Mouse (Mus musculus): ENCODE results near the gene Borcs6. TPM values are rescaled to one million over a fixed set of nuclear protein-coding genes. Genes with fewer than 3 reads are reported as not detected.
A peak's percentile ranks its signal among the peaks of the same experiment; 100 is the strongest.

The Borcs6 gene
- polyA plus RNA-seq, 1 experiment: not detected

DNA sequence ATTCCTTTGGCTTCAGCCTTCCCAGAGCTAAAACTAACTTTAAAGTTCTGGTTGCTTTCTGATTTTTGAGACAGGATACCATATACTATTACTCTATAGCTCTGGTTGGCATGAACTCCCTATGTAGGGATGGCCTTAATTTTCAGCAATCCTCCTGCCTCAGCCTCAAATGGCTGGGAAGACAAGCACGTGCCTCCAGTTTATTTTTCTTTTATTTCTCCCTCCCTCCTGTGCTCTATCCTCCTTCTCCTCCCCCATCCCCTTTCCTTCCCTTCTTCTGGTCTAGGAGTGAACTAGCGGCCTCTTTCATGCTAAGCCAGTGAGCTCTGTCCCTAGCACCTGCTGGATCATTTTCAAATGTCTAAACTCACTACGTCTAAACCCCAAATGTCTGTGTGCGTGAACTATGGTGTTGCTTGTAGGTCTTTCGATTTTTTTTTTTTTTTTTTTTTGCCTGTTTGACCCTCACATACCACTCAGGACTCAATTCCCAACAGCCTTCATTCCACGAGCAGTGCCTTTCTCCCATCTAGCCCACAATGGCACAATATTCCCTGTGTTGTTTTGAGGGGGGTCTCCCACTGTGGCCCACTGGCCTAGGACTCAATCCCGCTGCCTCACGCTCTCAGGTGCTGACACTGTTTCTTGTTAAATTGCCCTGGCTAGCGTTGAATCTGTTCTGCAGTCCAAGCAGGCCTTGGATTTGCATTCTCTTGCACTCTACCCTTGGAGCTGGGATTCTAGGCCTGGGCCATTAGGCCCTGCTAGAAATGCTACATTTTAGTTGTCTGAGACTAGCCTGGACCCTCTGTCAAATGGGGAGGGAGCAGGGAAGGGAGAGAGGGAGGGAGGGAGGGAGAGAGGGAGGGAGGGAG lies 5.0 kb downstream of the Borcs6 start:
- TF ChIP-seq POLR2A (IDR thresholded peaks at IDR 0.05; ENCODE audit: insufficient read depth, low read depth, low read length) (no peak), CTCF (IDR thresholded peaks at IDR 0.05; ENCODE audit: insufficient read depth, low read depth, low read length) (no peak)
- H3K4me3 ChIP-seq (ENCODE audit: insufficient read depth, low read depth, low read length): peak overlapping the region; percentile 65
- WGBS: 69% methylated on average over 9 of the region's 9 CpGs
- peaks cover 25% of the 10 kb centered on the region for H3K4me1 ChIP-seq (ENCODE audit: control insufficient read depth, insufficient read depth, low read length)
- H3K27ac ChIP-seq (ENCODE audit: insufficient read depth, low read depth, low read length): no peak overlapping the region; the same call in 1 of the 2 replicates

DNA sequence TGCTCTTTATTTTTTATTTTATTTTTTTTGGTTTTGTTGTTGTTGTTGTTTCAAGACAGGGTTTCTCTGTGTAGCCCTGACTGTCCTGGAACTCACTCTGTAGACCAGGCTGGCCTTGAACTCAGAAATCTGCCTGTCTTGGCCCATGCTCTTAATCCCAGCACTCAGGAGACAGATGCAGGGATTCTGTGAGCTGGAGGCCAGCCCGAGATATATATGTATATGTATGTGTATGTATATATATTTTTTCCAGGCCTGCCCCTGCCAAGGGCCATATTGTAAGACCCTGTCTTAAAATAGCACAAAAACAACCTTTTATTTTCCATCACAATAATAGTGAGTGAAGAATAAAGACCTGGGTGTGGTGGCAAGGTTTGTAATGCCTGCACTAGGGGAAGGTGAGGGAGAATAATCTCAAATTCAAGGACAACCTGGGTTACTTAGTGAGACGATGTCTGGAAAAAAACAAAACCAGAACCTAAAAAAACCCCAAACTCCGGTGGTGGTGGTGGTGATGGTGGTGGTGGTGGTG lies 5.9 kb downstream of the Borcs6 start:
- Histone ChIP-seq H3K4me1 (ENCODE audit: control insufficient read depth, insufficient read depth, low read length) (peaks cover 28% of the 10 kb centered on the region), H3K4me3 (ENCODE audit: insufficient read depth, low read depth, low read length) (no peak overlapping the region), H3K27ac (ENCODE audit: insufficient read depth, low read depth, low read length) (no peak overlapping the region)
- WGBS: 69% methylated on average over 3 of the region's 3 CpGs
- no peak for TF ChIP-seq POLR2A (IDR thresholded peaks at IDR 0.05; ENCODE audit: insufficient read depth, low read depth, low read length)
- no peak for TF ChIP-seq CTCF (IDR thresholded peaks at IDR 0.05; ENCODE audit: insufficient read depth, low read depth, low read length)

DNA sequence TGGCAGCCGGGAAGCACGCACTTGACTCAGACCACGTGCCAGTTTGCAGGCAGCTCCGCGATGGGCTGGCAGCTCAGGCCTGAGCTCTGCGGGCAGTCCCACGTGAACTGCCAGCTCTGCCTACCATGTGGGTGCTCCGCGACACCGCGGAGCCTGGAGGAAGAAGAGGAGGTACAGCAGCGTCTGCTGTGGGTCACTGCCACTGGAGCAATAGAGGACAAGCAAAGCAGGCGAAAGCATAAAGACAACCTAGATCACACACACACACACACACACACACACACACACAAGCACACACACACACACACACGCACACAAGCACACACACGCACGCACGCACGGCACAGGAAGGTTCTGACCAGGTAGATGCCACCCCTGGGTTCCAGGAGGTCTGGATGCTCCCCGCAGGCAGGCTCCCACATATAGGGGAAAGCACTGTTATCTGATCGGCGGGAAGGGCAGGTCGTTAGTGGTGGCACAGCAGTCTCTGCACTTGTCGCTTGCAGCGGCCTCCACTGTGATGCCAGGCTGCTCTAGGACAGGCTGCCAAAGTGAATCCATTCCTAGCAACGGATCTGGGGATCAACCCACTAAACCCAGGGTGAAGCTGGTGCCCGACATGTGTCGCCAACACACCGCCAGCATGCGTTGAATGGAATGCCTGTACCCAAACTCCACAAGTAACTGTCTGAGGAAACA lies 6.8 kb downstream of the Borcs6 start:
- whole genome bisulfite sequencing: 1% methylated on average over 29 of the region's 29 CpGs
- peak overlapping the region; percentile 42 for H3K4me3 ChIP-seq (ENCODE audit: insufficient read depth, low read depth, low read length)
- TF ChIP-seq POLR2A (IDR thresholded peaks at IDR 0.05; ENCODE audit: insufficient read depth, low read depth, low read length) (no peak), CTCF (IDR thresholded peaks at IDR 0.05; ENCODE audit: insufficient read depth, low read depth, low read length) (no peak)

DNA sequence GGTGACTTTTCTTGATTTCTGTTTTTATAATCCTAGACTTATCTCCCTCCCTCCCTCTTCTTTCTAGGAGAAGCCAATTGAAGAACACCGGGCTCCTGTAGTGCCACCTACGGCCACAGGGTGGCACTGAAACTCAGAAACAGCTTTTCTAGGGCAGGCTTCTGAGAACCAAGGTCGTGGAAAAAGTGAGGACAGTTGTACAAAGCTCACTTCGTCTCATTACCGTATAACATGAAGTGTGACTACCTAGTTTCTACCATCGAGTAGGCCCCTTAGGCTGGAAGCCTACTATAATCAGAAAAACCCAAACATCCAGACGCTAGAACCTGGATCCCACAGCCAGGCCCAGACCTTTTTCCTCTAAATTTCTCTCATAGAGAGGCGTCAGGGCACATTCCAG lies 7.4 kb downstream of the Borcs6 start:
- H3K4me3 ChIP-seq (ENCODE audit: insufficient read depth, low read depth, low read length): no peak overlapping the region
- WGBS: 9% methylated on average over 8 of the region's 8 CpGs
- H3K27ac ChIP-seq (ENCODE audit: insufficient read depth, low read depth, low read length): peak overlapping the region; percentile 33; the same call in 1 of the 2 replicates
- no peak for TF ChIP-seq POLR2A (IDR thresholded peaks at IDR 0.05; ENCODE audit: insufficient read depth, low read depth, low read length)
- no peak for TF ChIP-seq CTCF (IDR thresholded peaks at IDR 0.05; ENCODE audit: insufficient read depth, low read depth, low read length)
- H3K4me1 ChIP-seq (ENCODE audit: control insufficient read depth, insufficient read depth, low read length): peaks cover 23% of the 10 kb centered on the region

More for the DNA sequence above, 6.8 kb downstream of the Borcs6 start:
- Histone ChIP-seq H3K27ac (ENCODE audit: insufficient read depth, low read depth, low read length) (peak overlapping the region; percentile 13; the same call in 1 of the 2 replicates), H3K4me1 (ENCODE audit: control insufficient read depth, insufficient read depth, low read length) (peaks cover 26% of the 10 kb centered on the region)

DNA sequence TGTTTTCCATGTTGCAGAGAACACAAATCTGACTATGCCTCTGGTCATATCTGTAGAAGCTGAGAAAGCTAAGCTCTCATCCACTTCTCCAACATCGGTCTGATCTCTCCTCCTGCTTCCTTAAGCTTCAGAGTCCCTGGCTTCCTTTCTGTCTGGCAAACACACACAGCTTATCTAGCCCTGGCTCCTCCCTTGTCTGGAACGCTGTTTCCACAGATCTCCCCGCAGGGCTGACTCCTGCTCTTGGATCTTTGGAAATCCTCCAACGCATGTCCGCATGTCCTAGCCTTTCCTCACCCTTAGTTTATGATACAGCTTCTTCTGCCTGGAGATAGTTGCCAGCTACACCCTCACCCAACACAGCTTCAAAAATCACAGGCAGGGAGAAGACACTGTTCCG lies 8.1 kb downstream of the Borcs6 start:
- Histone ChIP-seq H3K4me3 (ENCODE audit: insufficient read depth, low read depth, low read length) (no peak overlapping the region), H3K27ac (ENCODE audit: insufficient read depth, low read depth, low read length) (peak overlapping the region; percentile 46; the same call in 1 of the 2 replicates), H3K4me1 (ENCODE audit: control insufficient read depth, insufficient read depth, low read length) (peaks cover 28% of the 10 kb centered on the region)
- TF ChIP-seq POLR2A (IDR thresholded peaks at IDR 0.05; ENCODE audit: insufficient read depth, low read depth, low read length) (no peak), CTCF (IDR thresholded peaks at IDR 0.05; ENCODE audit: insufficient read depth, low read depth, low read length) (no peak)
- 49% methylated on average over 6 of the region's 6 CpGs for WGBS

DNA sequence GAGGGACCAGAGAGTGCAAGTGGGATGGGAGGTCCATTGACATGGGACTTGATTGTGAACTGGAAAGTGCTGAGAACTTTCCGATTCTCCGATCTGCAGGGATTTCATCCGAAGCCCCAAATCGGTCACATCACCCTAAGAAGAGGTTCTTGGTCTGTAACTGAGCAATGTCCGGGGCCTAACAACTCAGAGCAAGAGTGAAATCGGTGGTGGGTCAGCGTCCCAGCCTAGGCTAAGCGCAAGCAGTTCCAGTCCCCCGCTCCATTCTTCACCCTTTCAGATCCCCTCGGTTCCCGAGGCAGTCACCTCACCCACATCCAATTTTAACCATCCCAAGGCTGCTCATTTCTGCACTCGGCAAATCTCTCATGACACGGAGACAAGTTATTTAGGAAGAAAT lies 10.6 kb downstream of the Borcs6 start:
- TF ChIP-seq POLR2A (IDR thresholded peaks at IDR 0.05; ENCODE audit: insufficient read depth, low read depth, low read length) (no peak), CTCF (IDR thresholded peaks at IDR 0.05; ENCODE audit: insufficient read depth, low read depth, low read length) (no peak)
- under 1% methylated on average over 13 of the region's 13 CpGs for WGBS
- H3K4me1 ChIP-seq (ENCODE audit: control insufficient read depth, insufficient read depth, low read length): peaks cover 32% of the 10 kb centered on the region
- H3K27ac ChIP-seq (ENCODE audit: insufficient read depth, low read depth, low read length): peak overlapping the region; percentile 92
- H3K4me3 ChIP-seq (ENCODE audit: insufficient read depth, low read depth, low read length): peak overlapping the region; percentile 52

DNA sequence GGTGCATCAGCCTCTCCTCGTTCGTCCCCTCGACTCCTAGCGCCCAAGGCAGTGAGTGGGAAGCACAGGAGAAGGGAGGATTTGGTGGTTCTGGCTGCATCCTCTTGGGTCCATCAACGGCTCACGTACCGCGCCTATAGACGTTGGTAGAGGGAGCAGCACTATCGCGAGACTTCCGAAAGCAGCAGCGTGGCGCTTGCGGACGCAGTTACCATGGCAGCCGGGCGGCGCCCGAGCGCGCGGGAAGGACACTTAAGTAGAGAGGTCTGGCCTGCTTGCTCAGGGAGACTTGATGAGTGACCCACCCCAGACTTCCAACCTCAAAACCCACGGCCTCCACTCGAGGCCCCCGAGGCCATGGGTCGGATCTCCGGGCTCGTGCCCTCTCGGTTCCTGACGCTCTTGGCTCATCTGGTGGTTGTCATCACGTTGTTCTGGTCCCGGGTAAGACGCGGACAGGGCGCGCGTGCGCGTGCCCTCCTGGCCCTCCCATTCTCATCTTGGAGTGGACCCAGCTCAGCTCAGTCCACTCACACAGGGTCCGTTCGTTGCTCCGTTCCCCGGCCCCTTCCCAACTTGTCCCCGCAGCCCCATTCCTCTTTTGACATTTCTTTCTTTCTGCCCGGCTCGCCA lies 11.2 kb downstream of the Borcs6 start, which contains the start of gene Tmem107:
Tmem107 (plus strand) TSS at position 217 of the 633 bp plus-strand sequence.
- Histone ChIP-seq H3K27ac (ENCODE audit: insufficient read depth, low read depth, low read length) (peak within 1 kb of the TSS; percentile 92), H3K4me3 (ENCODE audit: insufficient read depth, low read depth, low read length) (peak within 1 kb of the TSS; percentile 52), H3K4me1 (ENCODE audit: control insufficient read depth, insufficient read depth, low read length) (peaks cover 32% of the 10 kb centered on the region)
- WGBS: under 1% methylated on average over 47 of the region's 47 CpGs
- TF ChIP-seq CTCF (IDR thresholded peaks at IDR 0.05; ENCODE audit: insufficient read depth, low read depth, low read length) (no peak), POLR2A (IDR thresholded peaks at IDR 0.05; ENCODE audit: insufficient read depth, low read depth, low read length) (peak; percentile 55; the same call in 1 of the 2 replicates)

DNA sequence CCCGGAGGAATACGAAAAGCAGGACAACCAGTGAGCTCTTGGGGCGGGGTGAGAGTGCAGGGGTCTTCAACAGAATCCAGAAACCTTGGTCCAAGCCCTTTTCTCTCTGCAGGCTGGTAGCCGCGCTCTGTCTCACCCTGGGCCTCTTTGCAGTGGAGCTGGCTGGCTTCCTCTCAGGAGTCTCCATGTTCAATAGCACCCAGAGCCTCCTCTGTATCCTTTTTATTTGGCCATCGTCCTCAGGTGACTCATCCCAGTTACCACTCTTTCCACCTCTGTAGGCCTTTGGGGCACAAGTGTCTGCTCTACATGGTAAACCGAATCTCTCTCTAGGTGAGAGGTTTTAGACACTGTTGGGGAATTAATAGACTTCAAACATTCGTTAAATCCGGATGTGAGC lies 11.7 kb downstream of the Borcs6 start:
- TF ChIP-seq CTCF (IDR thresholded peaks at IDR 0.05; ENCODE audit: insufficient read depth, low read depth, low read length): no peak
- 12% methylated on average over 9 of the region's 9 CpGs for WGBS
- Histone ChIP-seq H3K4me3 (ENCODE audit: insufficient read depth, low read depth, low read length) (peak overlapping the region; percentile 52), H3K27ac (ENCODE audit: insufficient read depth, low read depth, low read length) (peak overlapping the region; percentile 53), H3K4me1 (ENCODE audit: control insufficient read depth, insufficient read depth, low read length) (peaks cover 28% of the 10 kb centered on the region)

Data from olfactory bulb, adult 2 months (tissue).